Mouse (Mus musculus): ENCODE data around the gene Prkci.

Prkci gene

GRCm38 (mm10) chr3:30995283-30995898, at the start of gene Prkci:
Prkci (plus strand) TSS chr3:30995747.
- in situ Hi-C loops (cut with MseI, MboI) = no loop called here

- in situ Hi-C loops (cut with MseI, MboI) = no loop called here
Observed at GRCm38 (mm10) chr3:30951652-30952051, 43.9 kb upstream of the Prkci start.

GRCm38 (mm10) chr3:30952273-30953070, 43.1 kb upstream of the Prkci start:
- in situ Hi-C loops (cut with MseI, MboI) = no loop called here

- in situ Hi-C loops (cut with MseI, MboI) = no loop called here
Observed at GRCm38 (mm10) chr3:30956327-30956726, 39.2 kb upstream of the Prkci start.

GRCm38 (mm10) chr3:30958709-30959108, 36.8 kb upstream of the Prkci start:
- in situ Hi-C loops (cut with MseI, MboI) = no loop called here

- in situ Hi-C loops (cut with MseI, MboI) = no loop called here
Observed at GRCm38 (mm10) chr3:30959868-30960831, 35.4 kb upstream of the Prkci start.

- in situ Hi-C loops (cut with MseI, MboI) = no loop called here
Observed at GRCm38 (mm10) chr3:30963100-30963499, 32.4 kb upstream of the Prkci start.

- in situ Hi-C loops (cut with MseI, MboI) = no loop called here
Observed at GRCm38 (mm10) chr3:30964216-30964615, 31.3 kb upstream of the Prkci start.

GRCm38 (mm10) chr3:30965644-30966043, 29.9 kb upstream of the Prkci start:
- in situ Hi-C loops (cut with MseI, MboI) = no loop called here

GRCm38 (mm10) chr3:30968531-30969092, 26.9 kb upstream of the Prkci start:
- in situ Hi-C loops (cut with MseI, MboI) = no loop called here

GRCm38 (mm10) chr3:30969104-30969581, 26.4 kb upstream of the Prkci start, which contains the start of gene Phc3:
Phc3 (minus strand) TSS chr3:30969415.
- in situ Hi-C loops (cut with MseI, MboI) = no loop called here

- in situ Hi-C loops (cut with MseI, MboI) = no loop called here
Observed at GRCm38 (mm10) chr3:30975102-30975754, 20.3 kb upstream of the Prkci start.

GRCm38 (mm10) chr3:30976991-30977603, 18.4 kb upstream of the Prkci start:
- in situ Hi-C loops (cut with MseI, MboI) = no loop called here

- in situ Hi-C loops (cut with MseI, MboI) = no loop called here
Observed at GRCm38 (mm10) chr3:30981616-30982380, 13.7 kb upstream of the Prkci start.

GRCm38 (mm10) chr3:30982924-30983536, 12.5 kb upstream of the Prkci start:
- in situ Hi-C loops (cut with MseI, MboI) = no loop called here

GRCm38 (mm10) chr3:30987396-30988318, 7.9 kb upstream of the Prkci start:
- in situ Hi-C loops (cut with MseI, MboI) = no loop called here

- in situ Hi-C loops (cut with MseI, MboI) = no loop called here
Observed at GRCm38 (mm10) chr3:30992161-30992560, 3.4 kb upstream of the Prkci start.

GRCm38 (mm10) chr3:30993066-30993573, 2.4 kb upstream of the Prkci start:
- in situ Hi-C loops (cut with MseI, MboI) = no loop called here
